Mouse (Mus musculus) retina, postnatal 1 day (tissue): ENCODE results near the gene Galns.

Source experiments
- DNase-seq: peaks from one replicate; pipeline ENCODE4 v3.0.0-alpha.2; 2012

Gene Galns

GRCm38 (mm10) chr8:122564363-122565352 is 46.6 kb downstream of the Galns start:
- DNase-seq: no peak

GRCm38 (mm10) chr8:122561199-122561598 is 50.1 kb downstream of the Galns start:
- DNase-seq: no peak

DNA sequence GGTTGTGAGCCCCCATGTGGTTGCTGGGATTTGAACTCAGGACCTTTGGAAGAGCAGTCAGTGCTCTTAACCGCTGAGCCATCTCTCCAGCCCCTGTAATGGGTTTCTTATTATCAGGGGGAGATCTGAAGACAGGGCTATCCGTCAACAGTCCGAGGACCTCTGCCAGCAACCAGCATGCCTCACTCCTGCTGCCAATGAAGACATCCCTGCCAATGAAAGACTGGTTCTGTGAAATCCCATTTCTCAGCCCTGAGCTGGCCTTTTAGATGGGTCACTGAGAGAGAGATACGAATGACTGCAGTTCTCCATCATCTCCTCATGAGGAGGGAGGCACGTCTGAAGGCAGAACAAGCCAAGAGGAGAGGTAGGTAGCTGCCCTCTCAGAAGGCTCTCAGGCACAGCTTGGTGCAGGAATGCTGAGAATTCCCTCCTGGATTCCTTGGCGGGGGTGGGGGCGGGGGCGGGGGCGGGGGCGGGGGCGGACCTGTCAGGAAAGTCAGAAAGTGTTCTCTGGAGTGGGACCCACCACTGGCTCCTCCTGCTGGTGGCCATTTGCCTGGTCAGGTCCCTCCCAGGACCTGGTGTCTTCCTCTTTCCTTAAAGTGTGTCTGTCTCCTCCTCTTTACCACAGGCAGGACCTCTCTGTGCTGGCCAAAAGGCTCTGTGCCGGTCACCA is 52.5 kb downstream of the Galns start:
- no peak for DNase-seq

DNA sequence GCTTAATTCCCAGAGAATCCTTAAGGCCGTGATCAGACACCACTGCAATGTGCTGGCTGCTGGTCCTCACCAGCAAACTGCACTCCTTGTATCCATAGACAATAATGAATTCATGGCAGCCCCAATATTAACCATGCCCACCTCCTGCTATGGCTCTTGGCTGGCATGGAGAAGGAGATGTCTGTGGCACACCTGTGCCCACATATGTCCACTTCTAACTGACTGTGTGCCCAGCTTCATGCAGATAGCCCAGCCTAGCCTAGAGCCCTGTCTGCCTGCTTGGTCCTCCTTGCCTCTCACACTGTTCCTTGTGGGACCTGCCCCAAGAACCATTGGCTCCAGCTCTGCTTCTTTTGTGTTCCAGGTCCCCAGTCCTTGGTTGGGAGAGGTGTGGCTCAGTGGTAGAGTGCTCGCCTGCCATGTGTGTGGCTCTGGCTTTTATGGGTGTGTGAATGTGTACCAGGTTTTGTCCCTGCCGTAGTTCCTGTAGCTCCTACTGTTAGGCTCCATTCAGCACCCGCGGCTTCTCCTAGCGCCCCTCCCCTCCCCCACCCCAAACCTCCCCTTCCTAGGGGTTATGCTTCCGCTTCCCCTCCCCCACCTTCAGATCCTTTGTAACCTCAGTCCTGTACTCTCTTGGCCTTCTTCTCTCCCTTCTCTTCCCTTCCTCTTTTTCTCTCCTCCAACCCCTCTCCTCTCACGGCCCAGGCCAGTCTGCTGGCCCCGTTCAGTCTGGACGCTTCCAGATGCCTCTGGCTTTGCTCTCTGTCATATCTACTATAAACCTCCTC is 53.8 kb downstream of the Galns start:
- DNase-seq: no peak

DNA sequence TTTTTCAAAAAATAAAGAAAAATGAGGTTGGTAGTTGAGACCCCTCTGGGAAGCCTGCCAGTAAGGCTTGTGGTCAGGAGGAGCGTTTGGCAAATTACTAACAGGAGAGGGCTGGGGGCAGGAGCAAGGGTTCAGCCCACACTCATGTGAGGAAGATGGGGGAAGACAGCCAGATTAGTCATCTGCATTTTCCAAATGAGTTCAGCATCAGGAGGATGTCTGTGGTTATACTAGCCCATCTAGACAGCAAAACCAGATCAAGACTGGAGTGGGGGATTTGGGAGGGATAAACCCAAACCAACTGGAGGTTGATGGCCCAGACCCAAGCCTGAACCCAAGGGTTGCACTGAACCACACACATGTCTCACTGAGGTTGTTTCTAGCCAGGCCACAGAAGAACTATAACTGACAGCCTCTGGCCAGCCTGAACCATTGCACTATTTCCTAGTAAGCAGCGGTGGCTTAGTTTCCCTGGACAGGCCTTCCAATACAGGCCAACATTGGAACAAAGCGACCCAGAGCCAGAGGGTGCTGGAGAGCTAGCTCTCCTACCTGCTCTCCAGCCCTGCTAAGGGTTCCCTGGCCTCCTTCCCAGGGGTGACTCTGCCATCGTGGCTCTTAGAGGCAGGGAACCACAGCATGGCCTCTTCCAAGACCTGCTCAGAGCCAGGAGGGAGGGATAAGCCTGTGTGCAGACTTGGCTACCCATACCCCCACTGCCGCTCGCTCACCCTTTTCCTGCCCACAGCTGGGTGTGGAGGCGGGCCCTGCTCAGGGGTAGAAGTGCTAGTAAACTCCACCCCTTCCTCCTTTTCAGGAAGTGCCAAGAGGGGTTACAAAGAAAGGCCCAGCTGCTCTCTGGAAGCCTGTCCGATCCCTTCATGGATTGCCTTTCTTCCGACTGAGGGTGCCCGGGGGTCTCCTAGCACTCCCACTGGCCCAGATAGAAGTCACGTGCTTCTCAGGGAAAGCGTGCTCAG is 54.9 kb downstream of the Galns start:
- DNase-seq: no peak

DNA sequence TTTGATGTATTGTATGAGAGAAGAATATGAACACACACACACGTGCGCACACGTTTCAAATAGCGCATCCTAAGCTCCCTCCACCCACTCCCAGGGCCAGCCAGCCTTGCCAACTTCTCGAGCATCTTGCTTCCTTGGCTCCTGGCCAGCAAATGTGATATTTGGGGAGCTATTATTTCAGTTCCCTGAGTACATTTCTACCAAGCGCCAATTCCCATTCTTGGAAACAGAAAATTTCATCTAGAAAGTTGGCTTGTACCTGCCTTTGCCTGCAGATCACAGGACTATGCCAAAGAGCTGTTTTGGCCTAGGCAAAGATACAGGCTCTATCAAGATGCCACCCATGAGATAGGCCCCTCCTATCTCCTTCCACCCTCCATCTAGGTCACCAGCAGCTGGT is 56.5 kb downstream of the Galns start:
- no peak for DNase-seq

GRCm38 (mm10) chr8:122551265-122552051 is 59.8 kb downstream of the Galns start, which contains the start of gene Piezo1:
Piezo1 (minus strand) TSS chr8:122551329.
- peak; percentile 91 for DNase-seq

DNA sequence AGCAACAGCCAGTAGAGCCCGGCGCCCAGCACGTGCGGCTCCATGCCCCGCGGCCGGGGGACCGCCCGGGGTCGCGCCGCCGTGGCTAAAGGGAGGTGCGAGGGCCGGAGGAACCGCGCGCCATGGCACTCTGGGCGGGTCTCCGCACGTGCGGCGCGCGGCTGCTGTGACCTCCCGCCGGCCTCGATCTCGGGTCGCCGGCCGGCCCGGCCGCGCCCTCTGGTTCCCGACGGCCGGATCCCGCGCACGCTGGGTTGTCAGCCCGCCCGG is 60.3 kb downstream of the Galns start:
- no peak for DNase-seq

- peak; percentile 74 for DNase-seq
Measured at GRCm38 (mm10) chr8:122550234-122550994, 60.8 kb downstream of the Galns start.

DNA sequence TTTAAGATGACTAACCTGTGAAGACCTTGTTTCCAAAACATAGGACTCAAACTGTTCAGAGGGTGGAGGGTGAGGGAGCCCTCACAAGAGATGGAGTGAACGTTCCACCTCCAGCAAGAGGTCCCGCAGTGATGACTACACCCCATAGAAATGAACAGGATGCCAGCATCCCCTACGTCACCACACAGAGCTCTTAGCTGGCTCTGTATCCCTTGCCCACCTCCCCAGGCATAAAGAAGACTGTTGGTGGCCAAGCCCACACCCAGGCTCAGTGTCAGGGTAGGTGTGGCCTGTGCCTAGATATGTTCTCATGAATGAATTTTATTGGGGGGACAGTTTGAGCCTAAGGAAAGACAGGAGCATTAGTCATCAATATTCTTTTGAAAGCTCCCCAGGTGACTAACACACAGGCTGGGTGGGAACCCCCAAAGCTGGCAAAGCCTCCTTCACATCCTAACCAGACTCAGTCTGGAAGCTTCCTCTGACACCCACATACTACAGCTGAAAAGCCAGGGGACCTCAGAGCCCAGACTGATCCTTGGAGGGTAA is 62.3 kb downstream of the Galns start:
- DNase-seq: no peak

GRCm38 (mm10) chr8:122548331-122548730 is 62.9 kb downstream of the Galns start:
- DNase-seq: no peak

GRCm38 (mm10) chr8:122547815-122548214 is 63.4 kb downstream of the Galns start:
- peak; percentile 52 for DNase-seq

GRCm38 (mm10) chr8:122546811-122547453 is 64.3 kb downstream of the Galns start:
- peak; percentile 40 for DNase-seq

DNA sequence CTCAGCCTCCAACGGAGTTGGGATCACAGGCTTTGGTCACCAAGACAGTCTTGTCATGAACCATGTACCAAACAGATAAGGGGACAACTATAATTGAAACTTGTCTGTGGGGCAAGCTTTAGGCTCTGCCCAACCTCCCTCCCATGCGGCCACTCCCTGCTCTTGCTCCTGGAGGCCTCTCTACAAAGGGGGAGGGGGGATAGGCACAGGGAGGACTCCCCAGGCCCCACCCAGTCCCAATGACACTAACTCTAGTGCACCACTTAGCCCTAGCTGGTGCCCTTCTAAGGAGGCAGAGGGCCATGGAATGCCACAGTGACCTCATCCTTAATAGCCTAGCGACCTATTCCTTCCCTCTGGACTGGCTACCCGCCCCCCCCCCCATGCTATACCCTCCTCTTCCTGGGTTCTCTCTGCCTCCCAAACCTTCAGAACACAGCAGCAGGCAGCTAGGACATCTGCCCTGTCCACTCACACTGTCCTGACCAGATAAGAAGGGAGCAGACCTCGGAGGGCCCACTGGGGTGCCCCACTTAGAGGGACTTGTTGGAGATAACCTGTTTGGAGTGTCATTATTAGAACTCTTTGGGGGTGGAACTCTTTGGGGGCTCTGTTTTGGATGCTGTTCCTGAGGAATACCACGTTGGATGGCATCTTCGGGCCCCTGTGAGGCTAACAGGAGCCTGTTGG is 65.1 kb downstream of the Galns start:
- peak; percentile 29 for DNase-seq

DNA sequence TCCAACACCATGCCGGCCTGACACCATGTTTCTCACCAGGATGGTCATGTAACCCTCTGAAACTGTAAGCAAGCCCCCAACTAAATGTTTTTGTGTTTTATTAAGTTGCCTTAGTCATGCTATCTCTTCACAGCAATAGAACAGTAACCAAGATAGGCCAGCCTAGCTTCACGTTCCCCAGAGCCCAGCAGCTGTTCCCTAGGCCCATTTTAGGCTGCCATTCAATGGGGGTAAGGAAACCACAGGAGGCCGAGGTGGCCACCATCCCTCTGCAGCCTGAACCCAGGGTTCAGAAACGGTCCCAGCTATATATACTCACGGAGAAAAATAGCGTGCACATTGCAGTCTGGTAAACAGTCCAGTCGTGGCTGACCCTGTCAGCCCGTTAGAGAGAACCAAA is 67.1 kb downstream of the Galns start:
- no peak for DNase-seq

GRCm38 (mm10) chr8:122538310-122539076 is 72.8 kb downstream of the Galns start:
- no peak for DNase-seq

- no peak for DNase-seq
Measured at GRCm38 (mm10) chr8:122537812-122538211, 73.5 kb downstream of the Galns start.

- no peak for DNase-seq
Measured at GRCm38 (mm10) chr8:122537033-122537432, 74.2 kb downstream of the Galns start.
